Mouse (Mus musculus) heart, embryonic 12.5 days (tissue): ENCODE measurements around the gene Slc9a8. TPM values are rescaled to one million over a fixed set of nuclear protein-coding genes. Genes with fewer than 3 reads are reported as not detected.

Source experiments
- ATAC-seq: fragments of 200-750 bp; cut with Nextera tagmentation; 2 replicates; pipeline ENCODE4 v1.8.0; 2017; ENCODE audit warnings: moderate TSS enrichment, moderate library complexity; ENCODE audit not compliant: insufficient number of reproducible peaks, low FRiP score
- H3K27ac ChIP-seq: fragments of 300-500 bp; sonication (generic); 2 replicates; pipeline ENCODE4 v1.5.1; 2016; ENCODE audit warnings: mild to moderate bottlenecking, moderate library complexity; ENCODE audit not compliant: poor library complexity, severe bottlenecking
- H3K27me3 ChIP-seq: fragments of 300-500 bp; sonication (generic); replicated peaks from 2 replicates; pipeline ENCODE4 v1.6.1; 2016; ENCODE audit warnings: mild to moderate bottlenecking, moderate library complexity
- H3K36me3 ChIP-seq: fragments of 300-500 bp; sonication (generic); 2 replicates; pipeline ENCODE4 v1.6.1; 2016; ENCODE audit warnings: mild to moderate bottlenecking, moderate library complexity
- H3K4me1 ChIP-seq: fragments of 300-500 bp; sonication (generic); replicated peaks from 2 replicates; pipeline ENCODE4 v1.6.1; 2016; ENCODE audit warnings: mild to moderate bottlenecking
- H3K4me2 ChIP-seq: fragments of 300-500 bp; sonication (generic); 2 replicates; pipeline ENCODE4 v1.6.1; 2016; ENCODE audit warnings: mild to moderate bottlenecking, moderate library complexity
- H3K4me3 ChIP-seq: fragments of 300-500 bp; sonication (generic); 2 replicates; pipeline ENCODE4 v1.5.1; 2016; ENCODE audit warnings: mild to moderate bottlenecking
- H3K9ac ChIP-seq: fragments of 300-500 bp; sonication (generic); 2 replicates; pipeline ENCODE4 v1.6.1; 2016; ENCODE audit warnings: mild to moderate bottlenecking, moderate library complexity
- H3K9me3 ChIP-seq: fragments of 300-500 bp; sonication (generic); replicated peaks from 2 replicates; pipeline ENCODE4 v1.6.1; 2016; ENCODE audit warnings: mild to moderate bottlenecking, moderate library complexity
- WGBS: fragments of 180-500 bp; shearing (Covaris S2); methylation state at CpG from one replicate; pipeline ENCODE4 v1.1.7; 2016; 5-methylcytosine and 5-hydroxymethylcytosine counted together
- polyA plus RNA-seq: library from polyadenylated mRNA; unstranded; fragments of >200 nt; fragmentation: Nextera tagmentation; extraction: Ambion mirVana; gene quantifications from 2 replicates; pipeline ENCODE4 v1.2.1, GENCODE M21; 2016

Slc9a8 gene
- polyA plus RNA-seq, 1 experiment from 2014 or later = 22.6 TPM

- H3K9me3 ChIP-seq = no peaks in the 10 kb centered on the region
- H3K4me3 ChIP-seq = no peak overlapping the region
- no peak for ATAC-seq
- H3K27ac ChIP-seq = no peak overlapping the region
- WGBS = 93% methylated on average over 9 of the region's 9 CpGs
- H3K36me3 ChIP-seq = peaks cover 84% of the 10 kb centered on the region
- H3K9ac ChIP-seq = no peak overlapping the region
- H3K4me1 ChIP-seq = peaks cover 28% of the 10 kb centered on the region
- H3K4me2 ChIP-seq = no peak overlapping the region
- H3K27me3 ChIP-seq = no peaks in the 10 kb centered on the region
Measured at GRCm38 (mm10) chr2:167512365-167512764, 90.9 kb downstream of the Slc9a8 start.

- H3K36me3 ChIP-seq = peaks cover 84% of the 10 kb centered on the region
- H3K9me3 ChIP-seq = no peaks in the 10 kb centered on the region
- peaks cover 22% of the 10 kb centered on the region for H3K4me1 ChIP-seq
- H3K4me2 ChIP-seq = no peak overlapping the region
- no peaks in the 10 kb centered on the region for H3K27me3 ChIP-seq
- H3K9ac ChIP-seq = no peak overlapping the region
- H3K27ac ChIP-seq = no peak overlapping the region
- ATAC-seq = no peak
- 90% methylated on average over 5 of the region's 5 CpGs for WGBS
- H3K4me3 ChIP-seq = no peak overlapping the region
Measured at GRCm38 (mm10) chr2:167512970-167513369, 91.5 kb downstream of the Slc9a8 start.

- Histone ChIP-seq H3K27me3 (no peaks in the 10 kb centered on the region), H3K4me1 (peaks cover 16% of the 10 kb centered on the region), H3K4me3 (no peak overlapping the region), H3K36me3 (peaks cover 78% of the 10 kb centered on the region), H3K9ac (no peak overlapping the region), H3K27ac (no peak overlapping the region), H3K9me3 (no peaks in the 10 kb centered on the region), H3K4me2 (no peak overlapping the region)
- WGBS = 91% methylated on average over 4 of the region's 4 CpGs
- ATAC-seq = no peak
Measured at GRCm38 (mm10) chr2:167514641-167515040, 93.1 kb downstream of the Slc9a8 start.

- H3K4me2 ChIP-seq = no peak overlapping the region
- peaks cover 83% of the 10 kb centered on the region for H3K36me3 ChIP-seq
- no peak overlapping the region for H3K9ac ChIP-seq
- H3K27me3 ChIP-seq = no peaks in the 10 kb centered on the region
- H3K9me3 ChIP-seq = no peaks in the 10 kb centered on the region
- ATAC-seq = no peak
- peaks cover 7% of the 10 kb centered on the region for H3K4me1 ChIP-seq
- no peak overlapping the region for H3K27ac ChIP-seq
- 86% methylated on average over 5 of the region's 5 CpGs for WGBS
- H3K4me3 ChIP-seq = no peak overlapping the region
Measured at GRCm38 (mm10) chr2:167515688-167516087, 94.2 kb downstream of the Slc9a8 start.

- WGBS = 79% methylated on average over 5 of the region's 5 CpGs
Measured at GRCm38 (mm10) chr2:167519606-167520252, 98.2 kb downstream of the Slc9a8 start.

More at GRCm38 (mm10) chr2:167519606-167520252, 98.2 kb downstream of the Slc9a8 start:
- Histone ChIP-seq H3K9ac (no peak overlapping the region), H3K9me3 (no peaks in the 10 kb centered on the region), H3K4me2 (no peak overlapping the region), H3K4me1 (no peaks in the 10 kb centered on the region), H3K36me3 (peaks cover 46% of the 10 kb centered on the region), H3K27me3 (no peaks in the 10 kb centered on the region), H3K27ac (no peak overlapping the region), H3K4me3 (no peak overlapping the region)
- ATAC-seq = no peak

Other genes starting within 250 kb of the Slc9a8 start
- gene Kcnb1, start 231.6 kb upstream of the Slc9a8 start, polyA plus RNA-seq = 0.24 and 0.30 TPM in 2 replicates
- 22.5 and 22.9 TPM in 2 replicates for gene Ptgis, start 181.1 kb upstream of the Slc9a8 start, polyA plus RNA-seq
- gene B4galt5, start 72.5 kb upstream of the Slc9a8 start, polyA plus RNA-seq = 14.9 and 21.1 TPM in 2 replicates
- gene Rnf114, start 70.9 kb downstream of the Slc9a8 start, polyA plus RNA-seq = 61.4 and 62.9 TPM in 2 replicates
- 14.6 and 15.4 TPM in 2 replicates for gene Spata2, start 71.2 kb downstream of the Slc9a8 start, polyA plus RNA-seq
- 18.8 and 21.4 TPM in 2 replicates for gene Snai1, start 116.5 kb downstream of the Slc9a8 start, polyA plus RNA-seq
- 216 and 235 TPM in 2 replicates for gene Ube2v1, start 210.4 kb downstream of the Slc9a8 start, polyA plus RNA-seq
- 10.4 and 11.5 TPM in 2 replicates for gene Gm20431, start 239.8 kb downstream of the Slc9a8 start, polyA plus RNA-seq